Mouse (Mus musculus) thymus, postnatal 36 days (tissue): ENCODE results near the gene Tex2.
"Not testable (repeated sequence)": the region's sequence is repeated elsewhere in the genome, so short reads cannot be mapped to it uniquely, and the experiment has no call there.

ENCODE experiments used
- DNase-seq, 2 experiments: peaks; one replicate each; pipeline ENCODE4 v3.0.0; 2022; ENCODE audit warnings: mixed read lengths in 2 of 2

The Tex2 gene

GRCm38 (mm10) chr11:106577624-106578355 lies 35.4 kb downstream of the Tex2 start:
- not testable (repeated sequence) for DNase-seq

GRCm38 (mm10) chr11:106574456-106574855 lies 38.8 kb downstream of the Tex2 start:
- no peak for DNase-seq

GRCm38 (mm10) chr11:106573476-106574240 lies 39.6 kb downstream of the Tex2 start:
- no peak for DNase-seq

- DNase-seq, result no peak
These were observed 40.3 kb downstream of the Tex2 start for GRCm38 (mm10) chr11:106572958-106573357.

- no peak for DNase-seq
These were observed 41.0 kb downstream of the Tex2 start for GRCm38 (mm10) chr11:106572020-106572782.

GRCm38 (mm10) chr11:106571026-106571983 lies 41.9 kb downstream of the Tex2 start:
- no peak for DNase-seq

GRCm38 (mm10) chr11:106568329-106568960 lies 44.8 kb downstream of the Tex2 start:
- no peak for DNase-seq

GRCm38 (mm10) chr11:106566040-106566785 lies 47.0 kb downstream of the Tex2 start:
- no peak for DNase-seq

GRCm38 (mm10) chr11:106564261-106564660 lies 49.0 kb downstream of the Tex2 start:
- DNase-seq, result no peak

GRCm38 (mm10) chr11:106562707-106563106 lies 50.5 kb downstream of the Tex2 start:
- DNase-seq, result no peak

- DNase-seq, result no peak
These were observed 53.5 kb downstream of the Tex2 start for GRCm38 (mm10) chr11:106559773-106560172.

GRCm38 (mm10) chr11:106558008-106558407 lies 55.2 kb downstream of the Tex2 start:
- DNase-seq, result no peak

- DNase-seq, result no peak
These were observed 55.8 kb downstream of the Tex2 start for GRCm38 (mm10) chr11:106557398-106557797.

- DNase-seq, result no peak
These were observed 56.5 kb downstream of the Tex2 start for GRCm38 (mm10) chr11:106556689-106557088.

- DNase-seq, result no peak
These were observed 57.2 kb downstream of the Tex2 start for GRCm38 (mm10) chr11:106555805-106556615.

- no peak for DNase-seq
These were observed 62.8 kb downstream of the Tex2 start for GRCm38 (mm10) chr11:106550398-106550797.

- DNase-seq, result no peak
These were observed 67.1 kb downstream of the Tex2 start for GRCm38 (mm10) chr11:106546081-106546480.

- peak; percentile 47 to 60 for DNase-seq
These were observed 68.3 kb downstream of the Tex2 start for GRCm38 (mm10) chr11:106544916-106545315.

GRCm38 (mm10) chr11:106544133-106544532 lies 69.1 kb downstream of the Tex2 start:
- DNase-seq, result peak; percentile 37 to 56

- no peak for DNase-seq
These were observed 70.2 kb downstream of the Tex2 start for GRCm38 (mm10) chr11:106543006-106543405.
